Mouse (Mus musculus) G1E (cell line): ENCODE results near the gene Zbtb43. TPM values are rescaled to one million over a fixed set of nuclear protein-coding genes. Genes with fewer than 3 reads are reported as not detected.

Source experiments
- ATAC-seq: 2 replicates; pipeline ENCODE4 v1.8.0; 2016; ENCODE audit warnings: mild to moderate bottlenecking; ENCODE audit not compliant: insufficient number of reproducible peaks, poor library complexity, low FRiP score, severe bottlenecking; ENCODE audit errors: extremely low read depth
- DNase-seq: peaks from one replicate; pipeline ENCODE4 v3.0.0; 2012; ENCODE audit warnings: low spot score
- H3K27me3 ChIP-seq: 2 replicates; pipeline ENCODE4 v1.6.1; 2012; ENCODE audit warnings: mild to moderate bottlenecking, low read length, inconsistent platforms; ENCODE audit not compliant: insufficient read depth
- H3K36me3 ChIP-seq: replicated peaks from 2 replicates; pipeline ENCODE3; 2012; ENCODE audit warnings: mild to moderate bottlenecking, inconsistent platforms
- H3K4me1 ChIP-seq: 2 replicates; pipeline ENCODE4 v1.6.1; 2012; ENCODE audit warnings: low read depth, low read length, inconsistent platforms, mixed read lengths; ENCODE audit not compliant: insufficient read depth
- H3K4me3 ChIP-seq: 2 replicates; pipeline ENCODE4 v1.5.1; 2012; ENCODE audit warnings: low read depth, mild to moderate bottlenecking, inconsistent platforms, low read length, moderate library complexity, mixed read lengths
- H3K9me3 ChIP-seq: replicated peaks from 2 replicates; pipeline ENCODE4 v1.6.1; 2012; ENCODE audit warnings: inconsistent platforms
- CTCF ChIP-seq: IDR thresholded peaks from 2 replicates; pipeline ENCODE4 v1.5.1; 2012; ENCODE audit warnings: low read depth, low read length, inconsistent platforms, mixed read lengths
- GATA1 ChIP-seq: IDR thresholded peaks from 2 replicates; pipeline ENCODE4 v1.6.1; 2012; ENCODE audit warnings: borderline replicate concordance, low read length, inconsistent platforms, mixed read lengths
- GATA2 ChIP-seq: IDR thresholded peaks from 2 replicates; pipeline ENCODE4 v1.6.1; 2012; ENCODE audit warnings: low read depth, low read length, inconsistent platforms, borderline replicate concordance
- POLR2AphosphoS5 ChIP-seq: IDR thresholded peaks from 2 replicates; pipeline ENCODE4 v1.6.1; 2012; ENCODE audit warnings: low read depth, low read length, inconsistent platforms; ENCODE audit not compliant: insufficient replicate concordance
- TAL1 ChIP-seq: conservative IDR thresholded peaks from 2 replicates; pipeline ENCODE4 v1.6.1; 2012; ENCODE audit warnings: low read depth, low read length, inconsistent platforms, mixed read lengths
- polyA plus RNA-seq: library from polyadenylated mRNA; stranded (reverse); fragments of >175 nt; gene quantifications from 2 replicates; pipeline ENCODE4 v1.2.3, GENCODE M21; 2012
- total RNA-seq, 2 experiments: library from RNA; stranded (forward) in 1 of 2; stranded (reverse) in 1 of 2; fragments of 200-1000 nt in 1 of 2; fragments of >200 nt in 1 of 2; fragmentation: Nextera tagmentation in 1 of 2; gene quantifications; 2 replicates each; pipeline ENCODE4 v1.2.3; 2014 to 2017

Zbtb43 gene
- total and polyA plus RNA-seq, 3 experiments: 3.6 to 22.6 (median 13.2) TPM

- no peak for DNase-seq
- Histone ChIP-seq H3K27me3 (no peaks in the 10 kb centered on the region), H3K4me3 (no peak overlapping the region), H3K36me3 (peaks cover 96% of the 10 kb centered on the region), H3K9me3 (no peaks in the 10 kb centered on the region), H3K4me1 (peaks cover 20% of the 10 kb centered on the region)
- no peak for ATAC-seq
- TF ChIP-seq CTCF (no peak), TAL1 (no peak), GATA1 (no peak)
Measured at GRCm38 (mm10) chr2:33451038-33451978, 17.1 kb downstream of the Zbtb43 start.

DNA sequence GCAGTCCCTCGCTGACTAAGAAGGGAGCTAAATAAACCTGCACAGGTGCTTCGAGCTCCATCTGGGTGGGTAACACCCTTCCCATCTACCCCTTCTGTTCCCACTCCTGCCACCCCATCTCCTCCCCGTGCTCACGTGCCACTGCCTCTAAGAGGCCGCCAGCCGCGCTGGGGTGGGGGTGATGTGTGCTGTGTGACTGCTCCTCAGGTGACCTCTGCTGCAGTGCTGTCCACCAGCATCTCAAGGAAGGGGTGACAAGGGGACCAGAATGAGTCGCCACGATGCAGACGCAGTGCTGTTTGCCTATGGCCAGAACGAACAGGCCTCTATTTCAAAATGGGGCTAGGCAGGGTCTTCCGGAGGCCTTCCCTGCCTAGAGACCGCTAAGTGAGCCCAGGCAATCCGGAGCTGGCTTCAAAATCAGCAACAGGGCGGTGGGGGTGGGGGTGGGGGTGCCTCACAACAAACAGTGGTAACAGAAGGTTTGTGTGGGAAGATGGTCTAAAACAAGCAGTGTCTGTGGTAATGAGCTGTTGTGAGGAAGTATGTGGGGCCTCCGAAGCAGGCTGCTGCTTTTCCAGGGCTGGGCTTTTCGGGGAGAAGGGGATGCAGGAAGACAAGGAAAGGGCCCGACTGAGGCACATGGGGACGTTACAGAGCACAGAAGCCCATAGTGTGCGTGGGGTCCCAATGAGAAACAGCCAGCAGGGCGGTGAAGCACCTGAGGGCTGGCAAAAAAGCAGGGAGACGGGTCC lies 19.1 kb downstream of the Zbtb43 start:
- DNase-seq: no peak
- TF ChIP-seq GATA1: no peak
- no peak for TF ChIP-seq TAL1
- TF ChIP-seq CTCF: no peak
- TF ChIP-seq GATA2: no peak
- TF ChIP-seq POLR2AphosphoS5: no peak
- Histone ChIP-seq H3K4me3 (no peak overlapping the region), H3K36me3 (peaks cover 76% of the 10 kb centered on the region), H3K4me1 (peaks cover 20% of the 10 kb centered on the region), H3K27me3 (no peaks in the 10 kb centered on the region), H3K9me3 (no peaks in the 10 kb centered on the region)
- no peak for ATAC-seq

DNA sequence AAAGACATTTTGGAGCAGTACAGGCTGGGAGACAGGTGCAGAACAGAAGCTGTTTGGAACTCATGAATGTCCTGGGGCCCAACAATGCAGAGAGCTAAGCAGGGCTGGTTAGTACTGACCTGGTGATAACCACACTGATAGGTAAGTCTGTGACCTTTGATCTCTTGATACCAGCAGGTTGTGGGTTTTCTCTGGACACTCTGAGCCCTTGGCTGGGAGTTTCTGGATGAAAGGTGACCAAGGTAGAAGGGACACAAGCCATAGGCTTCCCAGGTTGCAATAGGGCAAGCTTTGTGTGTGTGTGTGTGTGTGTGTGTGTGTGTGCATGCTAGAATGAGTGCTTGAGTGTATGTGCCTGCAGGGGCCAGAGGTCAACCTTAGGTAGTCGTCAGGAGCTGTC lies 21.6 kb downstream of the Zbtb43 start:
- Histone ChIP-seq H3K9me3 (no peaks in the 10 kb centered on the region), H3K4me3 (no peak overlapping the region), H3K36me3 (peaks cover 52% of the 10 kb centered on the region), H3K27me3 (no peaks in the 10 kb centered on the region), H3K4me1 (peaks cover 6% of the 10 kb centered on the region)
- TF ChIP-seq CTCF (no peak), GATA1 (no peak)
- no peak for ATAC-seq
- no peak for DNase-seq

DNA sequence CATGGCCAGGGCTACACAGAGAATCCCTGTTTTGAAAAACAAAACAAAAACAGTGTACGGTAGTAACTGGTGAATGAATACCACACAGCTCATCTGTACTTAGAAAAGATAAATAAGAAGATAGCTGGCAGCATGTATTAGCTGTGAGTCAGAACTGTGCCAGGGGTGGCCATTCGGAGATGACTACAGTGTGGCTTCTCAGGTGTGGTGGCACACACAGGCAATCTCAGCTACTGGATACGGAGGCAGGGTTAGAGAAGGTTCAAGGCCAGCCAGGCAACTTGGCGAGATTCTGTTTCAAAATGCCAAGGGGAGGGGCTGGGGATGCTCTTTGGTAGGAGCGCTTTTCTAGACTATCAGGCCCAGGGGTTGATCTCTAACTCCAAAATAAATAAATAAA lies 22.6 kb downstream of the Zbtb43 start:
- no peak overlapping the region for H3K4me3 ChIP-seq
- H3K9me3 ChIP-seq: no peaks in the 10 kb centered on the region
- TF ChIP-seq TAL1: no peak
- TF ChIP-seq CTCF: no peak
- no peak for TF ChIP-seq POLR2AphosphoS5
- TF ChIP-seq GATA1: no peak
- TF ChIP-seq GATA2: no peak
- peaks cover 3% of the 10 kb centered on the region; the same call in 1 of the 2 replicates for H3K27me3 ChIP-seq
- H3K4me1 ChIP-seq: 0 out of 2 replicates have a peak, but pooled peaks cover under 1% of the 10 kb centered on the region
- peaks cover 42% of the 10 kb centered on the region for H3K36me3 ChIP-seq
- no peak for ATAC-seq
- DNase-seq: no peak

DNA sequence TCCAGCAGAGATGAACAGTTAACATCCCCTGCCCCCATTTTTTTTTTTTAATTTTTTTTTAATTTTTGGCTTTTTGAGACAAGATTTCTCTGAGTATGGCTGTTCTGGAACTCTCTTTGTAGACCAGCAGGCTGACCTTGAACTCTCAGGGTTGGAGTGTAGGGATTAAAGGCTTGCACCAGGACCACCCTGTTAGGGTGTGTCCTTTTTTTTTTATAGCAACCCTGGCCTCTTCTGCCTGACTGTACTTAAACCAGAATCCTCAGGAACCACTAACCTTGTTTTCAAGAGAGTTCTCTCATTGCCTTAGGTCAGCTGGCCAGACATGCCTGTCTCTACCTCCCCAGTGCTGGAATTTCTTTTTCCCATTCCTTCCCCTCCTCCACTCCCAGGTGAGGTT lies 23.5 kb downstream of the Zbtb43 start:
- Histone ChIP-seq H3K9me3 (no peaks in the 10 kb centered on the region), H3K27me3 (peaks cover 8% of the 10 kb centered on the region), H3K36me3 (peaks cover 34% of the 10 kb centered on the region), H3K4me3 (no peak overlapping the region), H3K4me1 (peaks cover 6% of the 10 kb centered on the region)
- no peak for DNase-seq
- ATAC-seq: no peak
- TF ChIP-seq POLR2AphosphoS5: no peak
- no peak for TF ChIP-seq GATA2
- no peak for TF ChIP-seq GATA1
- TF ChIP-seq TAL1: no peak
- no peak for TF ChIP-seq CTCF

DNA sequence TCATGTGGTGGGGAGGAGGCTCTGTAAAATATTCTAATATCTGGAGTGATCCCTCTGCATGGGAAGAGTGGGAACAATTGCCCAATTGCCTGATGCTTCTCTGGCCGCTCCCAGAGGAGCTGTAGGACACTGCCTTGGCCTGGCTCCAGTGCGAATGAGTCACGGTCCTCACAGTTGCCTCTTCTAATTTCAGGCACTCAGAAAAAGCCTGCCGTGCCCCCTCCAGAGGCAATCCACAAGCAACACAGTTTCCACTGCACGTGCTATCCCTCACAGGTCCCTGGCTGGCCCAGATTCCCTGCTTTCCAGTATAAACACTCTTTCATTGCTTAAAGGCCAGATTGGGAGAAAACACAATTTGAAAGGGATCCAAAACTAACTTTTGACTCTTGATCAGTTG lies 24.0 kb downstream of the Zbtb43 start:
- ATAC-seq (no peak), DNase-seq (no peak)
- Histone ChIP-seq H3K4me3 (no peak overlapping the region), H3K9me3 (no peaks in the 10 kb centered on the region), H3K36me3 (peaks cover 29% of the 10 kb centered on the region), H3K27me3 (peaks cover 13% of the 10 kb centered on the region), H3K4me1 (peaks cover 10% of the 10 kb centered on the region)
- TF ChIP-seq GATA1: no peak
- TF ChIP-seq TAL1: no peak
- no peak for TF ChIP-seq CTCF
- TF ChIP-seq POLR2AphosphoS5: no peak
- TF ChIP-seq GATA2: no peak
